Mouse (Mus musculus) hindbrain, embryonic 14.5 days (tissue): ENCODE measurements around the gene Lrrc1. TPM values are rescaled to one million over a fixed set of nuclear protein-coding genes. Genes with fewer than 3 reads are reported as not detected.

Experiments
- ATAC-seq: fragments of 200-750 bp; cut with Nextera tagmentation; 2 replicates; pipeline ENCODE4 v1.8.0; 2017; ENCODE audit warnings: moderate number of reproducible peaks, mild to moderate bottlenecking, moderate TSS enrichment, moderate library complexity; ENCODE audit not compliant: low FRiP score
- DNase-seq: peaks from one replicate; pipeline ENCODE4 v3.0.0-alpha.2; 2015; ENCODE audit warnings: low spot score
- H3K27ac ChIP-seq: fragments of 300-500 bp; sonication (generic); 2 replicates; pipeline ENCODE4 v1.5.1; 2014; ENCODE audit warnings: mild to moderate bottlenecking, moderate library complexity
- H3K27me3 ChIP-seq: fragments of 300-500 bp; sonication (generic); 2 replicates; pipeline ENCODE4 v1.6.1; 2014; ENCODE audit warnings: mild to moderate bottlenecking, low read length, mixed read lengths; ENCODE audit not compliant: control insufficient read depth, insufficient read depth
- H3K36me3 ChIP-seq: fragments of 300-500 bp; sonication (generic); replicated peaks from 2 replicates; pipeline ENCODE4 v1.6.1; 2014; ENCODE audit not compliant: control insufficient read depth, insufficient read depth
- H3K4me1 ChIP-seq: fragments of 300-500 bp; sonication (generic); replicated peaks from 2 replicates; pipeline ENCODE4 v1.6.1; 2014; ENCODE audit warnings: antibody characterized with exemption, low read length, mixed read lengths; ENCODE audit not compliant: control insufficient read depth, insufficient read depth
- H3K4me2 ChIP-seq: fragments of 300-500 bp; sonication (generic); replicated peaks from 2 replicates; pipeline ENCODE4 v1.6.1; 2014; ENCODE audit warnings: mild to moderate bottlenecking, moderate library complexity
- H3K4me3 ChIP-seq: fragments of 300-500 bp; sonication (generic); replicated peaks from 2 replicates; pipeline ENCODE4 v1.5.1; 2014; ENCODE audit warnings: mild to moderate bottlenecking, low read length
- H3K9ac ChIP-seq: fragments of 300-500 bp; sonication (generic); 2 replicates; pipeline ENCODE4 v1.6.1; 2014
- H3K9me3 ChIP-seq: fragments of 300-500 bp; sonication (generic); 2 replicates; pipeline ENCODE4 v1.6.1; 2016; ENCODE audit warnings: low read length; ENCODE audit not compliant: control insufficient read depth
- WGBS: fragments of 180-500 bp; shearing (Covaris S2); extraction: QIAGEN DNeasy Blood & Tissue Kit; methylation state at CpG from one replicate; pipeline ENCODE4 v1.1.7; 2014; 5-methylcytosine and 5-hydroxymethylcytosine counted together
- polyA plus RNA-seq: library from polyadenylated mRNA; unstranded; fragments of >200 nt; fragmentation: Nextera tagmentation; extraction: Ambion mirVana; gene quantifications from 2 replicates; pipeline ENCODE4 v1.2.1, GENCODE M21; 2014

Lrrc1 gene
- polyA plus RNA-seq, 1 experiment from 2014 or later, result 6.4 TPM

- H3K9ac ChIP-seq, result no peak overlapping the region
- no peaks in the 10 kb centered on the region for H3K27me3 ChIP-seq
- no peaks in the 10 kb centered on the region for H3K36me3 ChIP-seq
- no peaks in the 10 kb centered on the region for H3K9me3 ChIP-seq
- WGBS, result 67% methylated on average over 3 of the region's 3 CpGs
- ATAC-seq (no peak), DNase-seq (no peak)
- H3K27ac ChIP-seq, result no peak overlapping the region
- H3K4me1 ChIP-seq, result no peaks in the 10 kb centered on the region
- H3K4me3 ChIP-seq, result no peak overlapping the region
- no peak overlapping the region for H3K4me2 ChIP-seq
Measured at GRCm38 (mm10) chr9:77513892-77514291, 30.8 kb downstream of the Lrrc1 start.

- Histone ChIP-seq H3K27me3 (no peaks in the 10 kb centered on the region), H3K9ac (no peak overlapping the region), H3K4me3 (no peak overlapping the region), H3K4me2 (no peak overlapping the region), H3K36me3 (no peaks in the 10 kb centered on the region), H3K27ac (no peak overlapping the region), H3K4me1 (no peaks in the 10 kb centered on the region), H3K9me3 (no peaks in the 10 kb centered on the region)
- ATAC-seq (peak; percentile 61; the same call in 1 of the 2 replicates), DNase-seq (peak; percentile 53)
- WGBS, result 39% methylated on average over 6 of the region's 6 CpGs
Measured at GRCm38 (mm10) chr9:77512220-77512619, 32.5 kb downstream of the Lrrc1 start.

GRCm38 (mm10) chr9:77510574-77510973, 34.1 kb downstream of the Lrrc1 start:
- no peaks in the 10 kb centered on the region for H3K27me3 ChIP-seq
- no peak overlapping the region for H3K4me3 ChIP-seq
- no peaks in the 10 kb centered on the region for H3K36me3 ChIP-seq
- no peak overlapping the region for H3K27ac ChIP-seq
- no peak overlapping the region for H3K9ac ChIP-seq
- no peak overlapping the region for H3K4me2 ChIP-seq
- H3K9me3 ChIP-seq, result no peaks in the 10 kb centered on the region
- DNase-seq (no peak), ATAC-seq (no peak)
- WGBS, result 80% methylated on average over 8 of the region's 8 CpGs
- no peaks in the 10 kb centered on the region for H3K4me1 ChIP-seq

- H3K4me3 ChIP-seq, result no peak overlapping the region
- H3K4me1 ChIP-seq, result peaks cover 7% of the 10 kb centered on the region
- no peak for ATAC-seq
- no peaks in the 10 kb centered on the region for H3K36me3 ChIP-seq
- DNase-seq, result no peak
- H3K27ac ChIP-seq, result no peak overlapping the region
- no peaks in the 10 kb centered on the region for H3K9me3 ChIP-seq
- H3K9ac ChIP-seq, result no peak overlapping the region
- no peak overlapping the region for H3K4me2 ChIP-seq
- H3K27me3 ChIP-seq, result no peaks in the 10 kb centered on the region
- 95% methylated on average over 3 of the region's 3 CpGs for WGBS
Measured at GRCm38 (mm10) chr9:77507743-77508394, 36.8 kb downstream of the Lrrc1 start.

- H3K4me2 ChIP-seq, result peak overlapping the region; percentile 40
- no peaks in the 10 kb centered on the region for H3K27me3 ChIP-seq
- no peak overlapping the region for H3K4me3 ChIP-seq
- no peaks in the 10 kb centered on the region for H3K36me3 ChIP-seq
- H3K4me1 ChIP-seq, result peaks cover 15% of the 10 kb centered on the region
- H3K27ac ChIP-seq, result peak overlapping the region; percentile 35; the same call in 1 of the 2 replicates
- no peak overlapping the region for H3K9ac ChIP-seq
- no peaks in the 10 kb centered on the region for H3K9me3 ChIP-seq
- 12% methylated on average over 14 of the region's 14 CpGs for WGBS
- DNase-seq, result no peak
- ATAC-seq, result peak; percentile 76
Measured at GRCm38 (mm10) chr9:77502548-77503438, 41.9 kb downstream of the Lrrc1 start.

GRCm38 (mm10) chr9:77502171-77502547, 42.5 kb downstream of the Lrrc1 start:
- H3K4me3 ChIP-seq, result no peak overlapping the region
- peak; percentile 41; the same call in 1 of the 2 replicates for ATAC-seq
- no peak for DNase-seq
- no peaks in the 10 kb centered on the region for H3K27me3 ChIP-seq
- WGBS, result 23% methylated on average over 6 of the region's 6 CpGs
- H3K4me2 ChIP-seq, result peak overlapping the region; percentile 40; the same call in 1 of the 2 replicates
- H3K9me3 ChIP-seq, result no peaks in the 10 kb centered on the region
- H3K4me1 ChIP-seq, result peaks cover 16% of the 10 kb centered on the region
- no peak overlapping the region for H3K27ac ChIP-seq
- no peaks in the 10 kb centered on the region for H3K36me3 ChIP-seq
- no peak overlapping the region for H3K9ac ChIP-seq

GRCm38 (mm10) chr9:77499084-77499483, 45.6 kb downstream of the Lrrc1 start:
- Histone ChIP-seq H3K4me1 (peaks cover 28% of the 10 kb centered on the region), H3K9ac (no peak overlapping the region), H3K4me2 (no peak overlapping the region), H3K9me3 (no peaks in the 10 kb centered on the region), H3K27ac (no peak overlapping the region), H3K27me3 (no peaks in the 10 kb centered on the region; the same call in 1 of the 2 replicates), H3K36me3 (no peaks in the 10 kb centered on the region), H3K4me3 (no peak overlapping the region)
- ATAC-seq (no peak), DNase-seq (no peak)
- WGBS, result 76% methylated on average over 6 of the region's 6 CpGs

- no peak overlapping the region for H3K27ac ChIP-seq
- H3K4me3 ChIP-seq, result no peak overlapping the region
- no peaks in the 10 kb centered on the region; the same call in 1 of the 2 replicates for H3K27me3 ChIP-seq
- ATAC-seq (no peak), DNase-seq (no peak)
- peaks cover 26% of the 10 kb centered on the region for H3K4me1 ChIP-seq
- 71% methylated on average over 3 of the region's 3 CpGs for WGBS
- no peak overlapping the region for H3K9ac ChIP-seq
- H3K9me3 ChIP-seq, result no peaks in the 10 kb centered on the region
- H3K4me2 ChIP-seq, result no peak overlapping the region
- no peaks in the 10 kb centered on the region for H3K36me3 ChIP-seq
Measured at GRCm38 (mm10) chr9:77498406-77498805, 46.3 kb downstream of the Lrrc1 start.

GRCm38 (mm10) chr9:77497173-77497572, 47.5 kb downstream of the Lrrc1 start:
- H3K9ac ChIP-seq, result no peak overlapping the region
- ATAC-seq, result no peak
- H3K27ac ChIP-seq, result no peak overlapping the region
- H3K4me2 ChIP-seq, result no peak overlapping the region
- no peak overlapping the region for H3K4me3 ChIP-seq
- peaks cover 14% of the 10 kb centered on the region for H3K4me1 ChIP-seq
- DNase-seq, result no peak
- no peaks in the 10 kb centered on the region for H3K9me3 ChIP-seq
- no peaks in the 10 kb centered on the region for H3K36me3 ChIP-seq
- WGBS, result 37% methylated on average over 6 of the region's 6 CpGs
- no peaks in the 10 kb centered on the region; the same call in 1 of the 2 replicates for H3K27me3 ChIP-seq
